Mouse (Mus musculus) thymus, postnatal 36 days (tissue): ENCODE measurements around the gene Prdm9.
A peak's percentile ranks its signal among the peaks of the same experiment; 100 is the strongest.

Experiments
- DNase-seq, 2 experiments: peaks; one replicate each; pipeline ENCODE4 v3.0.0; 2022; ENCODE audit warnings: mixed read lengths in 2 of 2

Prdm9 gene

GRCm38 (mm10) chr17:15526986-15527810 is 37.0 kb downstream of the Prdm9 start, which contains the start of gene Pdcd2:
Pdcd2 (minus strand) TSS chr17:15527301.
- peak; percentile 94 to 95 for DNase-seq

GRCm38 (mm10) chr17:15526304-15526703 is 37.9 kb downstream of the Prdm9 start:
- DNase-seq, result peak in 1 of 2 experiments; percentile 12

GRCm38 (mm10) chr17:15518766-15519165 is 45.4 kb downstream of the Prdm9 start:
- DNase-seq, result no peak

DNA sequence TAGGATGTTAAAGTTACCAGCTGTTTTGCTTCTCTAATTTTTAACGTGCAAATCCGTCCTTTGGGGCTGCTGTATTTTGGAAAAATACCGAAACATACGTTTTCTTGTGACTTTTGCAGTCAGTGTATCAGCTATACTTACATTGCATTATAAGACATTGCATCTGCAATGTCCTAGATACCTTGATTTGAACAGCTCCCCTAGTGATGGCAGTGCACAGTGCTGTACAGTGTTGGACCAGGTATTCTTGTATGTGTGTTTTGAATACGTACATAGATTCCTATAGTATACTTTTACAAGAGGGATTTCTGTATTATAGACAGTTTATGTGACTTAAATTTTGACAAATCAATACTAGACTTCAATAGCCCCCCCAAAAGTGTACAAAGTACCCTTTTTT is 46.0 kb downstream of the Prdm9 start:
- DNase-seq, result no peak

- DNase-seq, result no peak
Measured at GRCm38 (mm10) chr17:15517776-15518175, 46.4 kb downstream of the Prdm9 start.

- no peak for DNase-seq
Measured at GRCm38 (mm10) chr17:15510694-15511093, 53.5 kb downstream of the Prdm9 start.

DNA sequence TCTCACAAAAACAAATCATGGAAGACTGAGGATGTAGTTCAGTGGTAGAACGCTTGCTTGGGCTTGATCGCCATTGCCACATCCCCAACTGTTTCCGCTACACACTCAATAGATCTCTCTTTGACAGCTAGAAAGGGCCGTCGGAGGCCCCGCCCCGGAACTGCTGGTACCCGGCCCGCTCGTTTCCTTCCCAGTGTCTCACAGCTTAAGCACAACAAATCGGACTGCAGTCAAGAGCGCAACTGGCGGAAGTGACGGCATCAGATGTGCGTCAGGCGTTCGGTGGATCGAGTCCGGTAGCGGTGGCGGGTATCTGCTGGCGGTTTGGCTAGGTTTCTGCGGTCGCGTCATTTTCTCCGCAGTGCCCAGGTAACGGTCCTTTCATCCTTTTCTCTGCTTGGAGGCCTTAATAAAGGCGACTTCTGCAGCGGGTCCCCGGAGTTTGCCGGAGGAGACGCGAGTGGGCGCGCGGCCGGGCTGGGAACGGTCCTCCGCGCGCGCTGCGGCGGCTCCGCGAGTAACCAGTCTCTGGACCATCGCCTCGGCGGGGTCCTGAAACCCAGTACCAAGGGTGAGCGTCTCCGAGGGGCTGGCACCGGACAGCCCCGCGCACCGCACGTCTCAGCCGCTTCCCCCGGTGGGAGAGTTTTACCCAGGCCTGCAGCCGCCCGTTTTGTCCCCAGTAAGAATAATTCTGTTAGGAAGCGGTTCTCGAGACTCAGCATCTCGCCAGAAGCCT is 64.3 kb downstream of the Prdm9 start, which contains the start of the genes Psmb1 and Tbp:
Gene Psmb1, minus strand, starts transcription at position 96 of the 739 bp plus-strand sequence.
Gene Tbp, plus strand, starts transcription at position 233 of the 739 bp plus-strand sequence.
- peak; percentile 94 to 97 for DNase-seq

DNA sequence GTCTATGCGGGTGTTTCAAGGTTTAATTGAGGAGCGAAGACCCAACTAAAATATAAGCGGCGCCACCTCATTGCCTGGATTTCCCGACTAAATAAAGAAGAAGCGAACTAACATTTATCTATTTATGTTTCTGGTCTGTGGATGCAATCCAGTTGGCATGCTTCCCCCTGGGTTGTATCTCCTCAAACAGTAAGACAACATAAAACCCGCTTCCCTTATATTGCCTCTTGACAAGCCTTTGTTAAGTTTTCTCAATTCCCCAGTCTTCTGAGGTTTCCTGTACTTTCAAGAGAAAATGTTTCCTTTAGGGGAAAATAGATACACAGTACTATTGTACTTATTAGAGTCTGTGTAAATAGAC is 65.4 kb downstream of the Prdm9 start:
- no peak for DNase-seq

GRCm38 (mm10) chr17:15497882-15498752 is 66.0 kb downstream of the Prdm9 start:
- DNase-seq, result peak; percentile 93
